Mouse (Mus musculus): Measurements from ENCODE around the gene Krt6a. TPM values are rescaled to one million over a fixed set of nuclear protein-coding genes. Genes with fewer than 3 reads are reported as not detected.

Gene Krt6a
- polyA plus RNA-seq, 1 experiment, result 2.3 TPM

- H3K4me1 ChIP-seq (replicated peaks; ENCODE audit: control insufficient read depth, insufficient read depth, low read length), result no peaks in the 10 kb centered on the region
- no peak overlapping the region for H3K27ac ChIP-seq (ENCODE audit: control insufficient read depth, insufficient read depth, low read length)
- DNase-seq, result no peak
- 94% methylated on average over 5 of the region's 5 CpGs for WGBS
- H3K36me3 ChIP-seq (ENCODE audit: control insufficient read depth, insufficient read depth, low read length), result no peaks in the 10 kb centered on the region
- TF ChIP-seq CTCF (IDR thresholded peaks at IDR 0.05; ENCODE audit: borderline replicate concordance, control insufficient read depth, extremely low read depth, insufficient read depth, low read length, poor library complexity) (no peak), POLR2A (IDR thresholded peaks at IDR 0.05; ENCODE audit: control insufficient read depth, extremely low read depth, insufficient read depth, low read length, poor library complexity) (no peak)
- no peak overlapping the region for H3K4me3 ChIP-seq (ENCODE audit: control insufficient read depth, insufficient read depth, low read length)
- H3K27me3 ChIP-seq (ENCODE audit: control insufficient read depth, insufficient read depth, low read length), result no peaks in the 10 kb centered on the region
These were observed 41.3 kb downstream of the Krt6a start for GRCm38 (mm10) chr15:101652736-101653265.

GRCm38 (mm10) chr15:101647280-101647679 lies 46.8 kb downstream of the Krt6a start, which contains the start of gene Gm5478:
TSS of gene Gm5478 (minus strand) at chr15:101647380.
- DNase-seq, result no peak
- no peak within 1 kb of the TSS for H3K4me3 ChIP-seq (ENCODE audit: control insufficient read depth, insufficient read depth, low read length)
- H3K27ac ChIP-seq (ENCODE audit: control insufficient read depth, insufficient read depth, low read length), result no peak within 1 kb of the TSS
- H3K4me1 ChIP-seq (replicated peaks; ENCODE audit: control insufficient read depth, insufficient read depth, low read length), result no peaks in the 10 kb centered on the region
- 81% methylated on average over 3 of the region's 3 CpGs for WGBS
- H3K27me3 ChIP-seq (ENCODE audit: control insufficient read depth, insufficient read depth, low read length), result no peaks in the 10 kb centered on the region
- H3K36me3 ChIP-seq (ENCODE audit: control insufficient read depth, insufficient read depth, low read length), result no peaks in the 10 kb centered on the region
- TF ChIP-seq CTCF (IDR thresholded peaks at IDR 0.05; ENCODE audit: borderline replicate concordance, control insufficient read depth, extremely low read depth, insufficient read depth, low read length, poor library complexity), result no peak
- TF ChIP-seq POLR2A (IDR thresholded peaks at IDR 0.05; ENCODE audit: control insufficient read depth, extremely low read depth, insufficient read depth, low read length, poor library complexity), result no peak

Other genes with a start within 250 kb of the Krt6a start
- not detected in 2 replicates for gene Krt88, start 246.6 kb downstream of the Krt6a start, polyA plus RNA-seq (2012; rRNA removed)
- 0.56 and 0.66 TPM in 2 replicates for gene Krt81, start 230.6 kb downstream of the Krt6a start, polyA plus RNA-seq (2012; rRNA removed)
- 0.18 and 0.35 TPM in 2 replicates for gene Krt86, start 220.8 kb downstream of the Krt6a start, polyA plus RNA-seq (2012; rRNA removed)
- gene Krt83, start 202.8 kb downstream of the Krt6a start, polyA plus RNA-seq (2012; rRNA removed), result 0.92 and 1.8 TPM in 2 replicates
- gene Gm49425, start 177.0 kb downstream of the Krt6a start, polyA plus RNA-seq (2012; rRNA removed), result 0.17 and 0.24 TPM in 2 replicates
- gene Krt84, start 161.5 kb downstream of the Krt6a start, polyA plus RNA-seq (2012; rRNA removed), result 2.2 and 2.9 TPM in 2 replicates
- gene Krt82, start 143.6 kb downstream of the Krt6a start, polyA plus RNA-seq (2012; rRNA removed), result 0.05 and 0.13 TPM in 2 replicates
- 0.09 and 0.16 TPM in 2 replicates for gene Krt90, start 131.4 kb downstream of the Krt6a start, polyA plus RNA-seq (2012; rRNA removed)
- 0.49 and 0.82 TPM in 2 replicates for gene Krt75, start 120.4 kb downstream of the Krt6a start, polyA plus RNA-seq (2012; rRNA removed)
- not detected in 2 replicates for gene Gm5414, start 66.1 kb downstream of the Krt6a start, polyA plus RNA-seq (2012; rRNA removed)
- not detected in 2 replicates for gene Gm5478, start 46.9 kb downstream of the Krt6a start, polyA plus RNA-seq (2012; rRNA removed)
- gene Krt6b, start 14.0 kb downstream of the Krt6a start, polyA plus RNA-seq (2012; rRNA removed), result 0.68 and 1.1 TPM in 2 replicates
- 154 and 184 TPM in 2 replicates for gene Krt5, start 18.6 kb upstream of the Krt6a start, polyA plus RNA-seq (2012; rRNA removed)
- 1.5 and 2.0 TPM in 2 replicates for gene Krt71, start 48.8 kb upstream of the Krt6a start, polyA plus RNA-seq (2012; rRNA removed)
- gene Krt72, start 92.2 kb upstream of the Krt6a start, polyA plus RNA-seq (2012; rRNA removed), result 0.08 and 0.34 TPM in 2 replicates
- gene Krt73, start 108.0 kb upstream of the Krt6a start, polyA plus RNA-seq (2012; rRNA removed), result 0.56 and 0.61 TPM in 2 replicates
- gene Krt2, start 123.9 kb upstream of the Krt6a start, polyA plus RNA-seq (2012; rRNA removed), result 0.16 TPM in 1 of 2 replicates, not detected in the other
- gene Krt1, start 156.5 kb upstream of the Krt6a start, polyA plus RNA-seq (2012; rRNA removed), result 1.1 and 1.7 TPM in 2 replicates
- 2.6 and 2.7 TPM in 2 replicates for gene Krt77, start 175.4 kb upstream of the Krt6a start, polyA plus RNA-seq (2012; rRNA removed)
- 0.93 and 1.3 TPM in 2 replicates for gene Krt76, start 198.6 kb upstream of the Krt6a start, polyA plus RNA-seq (2012; rRNA removed)
- gene Krt4, start 230.4 kb upstream of the Krt6a start, polyA plus RNA-seq (2012; rRNA removed), result 1.1 TPM in 2 replicates
- gene Krt79, start 246.0 kb upstream of the Krt6a start, polyA plus RNA-seq (2012; rRNA removed), result 1.7 and 1.8 TPM in 2 replicates